Mouse (Mus musculus) forebrain, embryonic 15.5 days (tissue): ENCODE results near the gene Siah1a. TPM values are rescaled to one million over a fixed set of nuclear protein-coding genes. Genes with fewer than 3 reads are reported as not detected.
A peak's percentile ranks its signal among the peaks of the same experiment; 100 is the strongest.

Source experiments
- ATAC-seq: fragments of 200-750 bp; cut with Nextera tagmentation; replicated peaks from 2 replicates; pipeline ENCODE4 v1.8.0; 2017; ENCODE audit warnings: mild to moderate bottlenecking, moderate TSS enrichment, moderate library complexity
- H3K27ac ChIP-seq: fragments of 300-500 bp; sonication (generic); replicated peaks from 2 replicates; pipeline ENCODE4 v1.5.1; 2015; ENCODE audit warnings: mild to moderate bottlenecking, inconsistent platforms
- H3K27me3 ChIP-seq: fragments of 300-500 bp; sonication (generic); 2 replicates; pipeline ENCODE4 v1.6.1; 2015; ENCODE audit warnings: inconsistent platforms
- H3K36me3 ChIP-seq: fragments of 300-500 bp; sonication (generic); 2 replicates; pipeline ENCODE4 v1.6.1; 2015; ENCODE audit warnings: mild to moderate bottlenecking, inconsistent platforms
- H3K4me1 ChIP-seq: fragments of 300-500 bp; sonication (generic); 2 replicates; pipeline ENCODE4 v1.6.1; 2015; ENCODE audit warnings: inconsistent platforms
- H3K4me2 ChIP-seq: fragments of 300-500 bp; sonication (generic); replicated peaks from 2 replicates; pipeline ENCODE4 v1.6.1; 2015; ENCODE audit warnings: mild to moderate bottlenecking, inconsistent platforms
- H3K4me3 ChIP-seq: fragments of 300-500 bp; sonication (generic); 2 replicates; pipeline ENCODE4 v1.5.1; 2015; ENCODE audit warnings: mild to moderate bottlenecking, inconsistent platforms
- H3K9ac ChIP-seq: fragments of 300-500 bp; sonication (generic); replicated peaks from 2 replicates; pipeline ENCODE4 v1.6.1; 2015; ENCODE audit warnings: mild to moderate bottlenecking, inconsistent platforms
- H3K9me3 ChIP-seq: fragments of 300-500 bp; sonication (generic); 2 replicates; pipeline ENCODE4 v1.6.1; 2016; ENCODE audit warnings: inconsistent platforms
- WGBS: fragments of 180-500 bp; shearing (Covaris S2); methylation state at CpG from one replicate; pipeline ENCODE4 v1.1.7; 2015; ENCODE audit warnings: mixed read lengths; 5-methylcytosine and 5-hydroxymethylcytosine counted together
- polyA plus RNA-seq: library from polyadenylated mRNA; unstranded; fragments of >200 nt; fragmentation: Nextera tagmentation; extraction: Ambion mirVana; gene quantifications from 2 replicates; pipeline ENCODE4 v1.2.1, GENCODE M21; 2015

Gene Siah1a
- polyA plus RNA-seq, 1 experiment from 2014 or later, result 112 TPM

DNA sequence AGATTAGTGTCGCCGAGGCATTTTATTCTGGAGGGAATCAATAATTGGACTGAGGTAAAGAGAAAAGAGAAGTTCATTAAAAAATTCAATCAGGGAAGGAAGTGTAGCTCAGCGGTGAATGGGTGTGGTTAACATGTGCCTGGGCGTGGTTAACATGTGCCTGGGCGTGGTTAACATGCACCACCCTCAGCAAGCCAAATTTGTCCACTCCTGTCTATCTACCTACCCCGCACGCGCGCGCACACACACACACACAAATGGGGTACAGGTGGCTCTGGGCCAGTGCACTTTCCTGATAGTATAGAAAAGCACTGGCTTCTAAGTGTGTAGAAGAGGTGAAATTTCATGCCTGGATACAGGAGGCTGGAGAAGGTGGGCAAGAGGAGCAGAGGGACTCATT is 19.4 kb upstream of the Siah1a start:
- no peak for ATAC-seq
- Histone ChIP-seq H3K27ac (no peak overlapping the region), H3K9ac (no peak overlapping the region), H3K4me2 (no peak overlapping the region), H3K9me3 (no peaks in the 10 kb centered on the region), H3K4me3 (no peak overlapping the region), H3K27me3 (no peaks in the 10 kb centered on the region), H3K36me3 (no peaks in the 10 kb centered on the region), H3K4me1 (no peaks in the 10 kb centered on the region)
- WGBS, result 92% methylated on average over 10 of the region's 10 CpGs

DNA sequence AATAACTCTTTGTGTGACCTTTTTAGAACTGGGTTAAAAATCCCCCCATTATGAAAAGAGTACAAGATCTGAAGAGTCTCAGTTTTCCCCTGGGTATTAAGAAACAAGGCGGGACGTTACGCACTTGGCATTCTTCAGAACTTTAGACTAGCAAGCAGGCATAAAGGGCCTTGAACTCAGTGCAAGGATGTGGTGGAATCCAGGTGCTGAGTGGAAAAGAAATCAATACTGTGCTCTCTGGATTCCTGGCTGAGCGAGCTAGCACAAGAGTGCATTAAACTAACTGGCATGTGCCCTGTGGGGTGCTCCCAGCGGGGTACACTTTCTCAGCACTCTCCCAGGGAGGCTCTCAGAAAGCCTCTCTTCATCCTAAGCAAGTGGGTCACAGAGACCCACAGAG is 17.1 kb upstream of the Siah1a start:
- H3K27ac ChIP-seq, result no peak overlapping the region
- no peaks in the 10 kb centered on the region for H3K36me3 ChIP-seq
- no peak overlapping the region for H3K4me3 ChIP-seq
- ATAC-seq, result no peak
- 40% methylated on average over 5 of the region's 5 CpGs for WGBS
- no peaks in the 10 kb centered on the region for H3K27me3 ChIP-seq
- no peaks in the 10 kb centered on the region for H3K4me1 ChIP-seq
- no peak overlapping the region for H3K9ac ChIP-seq
- H3K9me3 ChIP-seq, result no peaks in the 10 kb centered on the region
- no peak overlapping the region for H3K4me2 ChIP-seq

DNA sequence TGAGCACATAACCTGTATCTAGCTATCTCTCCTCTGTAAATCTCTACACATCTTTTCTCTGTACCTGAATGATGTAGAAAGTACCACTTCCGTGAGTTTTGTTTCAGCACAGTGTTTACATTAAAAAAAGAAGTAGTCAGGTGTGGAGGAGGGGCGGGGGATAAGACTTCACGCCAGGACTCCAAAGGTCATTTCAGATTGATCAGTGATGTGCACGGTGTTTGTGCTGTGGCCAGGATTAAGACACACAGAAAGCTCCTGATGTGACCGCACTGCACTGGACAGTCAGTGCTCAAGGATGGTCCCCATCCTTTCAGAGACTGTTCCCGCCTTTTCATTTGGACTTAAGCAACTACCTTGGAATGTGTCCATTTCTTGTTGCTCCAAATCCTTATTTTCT is 15.0 kb upstream of the Siah1a start:
- ATAC-seq, result no peak
- Histone ChIP-seq H3K27ac (no peak overlapping the region), H3K27me3 (no peaks in the 10 kb centered on the region), H3K4me3 (no peak overlapping the region), H3K4me2 (no peak overlapping the region), H3K9me3 (no peaks in the 10 kb centered on the region), H3K36me3 (no peaks in the 10 kb centered on the region), H3K4me1 (peaks cover 9% of the 10 kb centered on the region), H3K9ac (no peak overlapping the region)
- 51% methylated on average over 6 of the region's 6 CpGs for WGBS

DNA sequence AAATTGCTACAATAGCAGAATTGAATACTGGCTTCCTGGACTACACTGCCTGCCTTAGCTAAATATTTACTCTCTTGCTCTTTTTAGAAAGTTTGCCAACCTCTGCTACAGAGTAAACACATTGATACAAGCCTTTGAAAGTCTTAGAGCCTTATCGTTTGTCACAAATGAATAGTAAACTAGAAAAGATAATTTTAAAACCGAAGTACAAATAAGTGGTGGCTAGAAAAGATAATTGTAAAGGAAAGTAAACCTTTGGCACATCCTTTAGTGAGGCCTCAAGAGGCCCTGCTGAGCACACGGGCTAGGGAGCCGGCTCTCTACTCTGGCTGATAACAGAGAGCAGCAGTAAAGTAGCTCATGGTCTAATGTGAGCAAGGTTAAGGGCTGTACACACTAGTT is 13.4 kb upstream of the Siah1a start:
- ATAC-seq, result no peak
- Histone ChIP-seq H3K4me2 (no peak overlapping the region), H3K4me1 (peaks cover 9% of the 10 kb centered on the region), H3K27ac (no peak overlapping the region), H3K36me3 (no peaks in the 10 kb centered on the region), H3K27me3 (no peaks in the 10 kb centered on the region), H3K9ac (no peak overlapping the region), H3K4me3 (no peak overlapping the region), H3K9me3 (no peaks in the 10 kb centered on the region)
- 60% methylated on average over 4 of the region's 4 CpGs for WGBS

DNA sequence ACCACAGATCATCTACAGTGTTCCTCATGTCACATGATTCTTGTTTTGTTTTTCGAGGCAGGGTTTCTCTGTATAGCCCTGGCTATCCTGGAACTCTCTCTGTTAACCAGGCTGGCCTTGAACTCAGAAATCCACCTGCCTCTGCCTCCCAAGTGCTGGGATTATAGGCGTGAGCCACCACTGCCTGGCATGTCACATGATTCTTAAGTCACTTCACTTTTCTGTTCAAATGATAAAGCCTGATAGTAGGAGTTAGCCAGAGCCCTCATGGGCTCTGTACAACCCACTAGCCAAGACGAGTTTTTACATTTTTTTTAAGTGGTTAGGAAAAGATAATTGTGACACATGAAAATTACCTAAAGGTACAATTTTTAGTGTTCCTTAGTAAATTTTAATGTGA is 12.9 kb upstream of the Siah1a start:
- no peak for ATAC-seq
- 77% methylated on average over 3 of the region's 3 CpGs for WGBS
- no peak overlapping the region for H3K4me3 ChIP-seq
- H3K9me3 ChIP-seq, result no peaks in the 10 kb centered on the region
- H3K27me3 ChIP-seq, result no peaks in the 10 kb centered on the region
- no peak overlapping the region for H3K4me2 ChIP-seq
- peaks cover 9% of the 10 kb centered on the region for H3K4me1 ChIP-seq
- H3K36me3 ChIP-seq, result no peaks in the 10 kb centered on the region
- H3K9ac ChIP-seq, result no peak overlapping the region
- no peak overlapping the region for H3K27ac ChIP-seq

DNA sequence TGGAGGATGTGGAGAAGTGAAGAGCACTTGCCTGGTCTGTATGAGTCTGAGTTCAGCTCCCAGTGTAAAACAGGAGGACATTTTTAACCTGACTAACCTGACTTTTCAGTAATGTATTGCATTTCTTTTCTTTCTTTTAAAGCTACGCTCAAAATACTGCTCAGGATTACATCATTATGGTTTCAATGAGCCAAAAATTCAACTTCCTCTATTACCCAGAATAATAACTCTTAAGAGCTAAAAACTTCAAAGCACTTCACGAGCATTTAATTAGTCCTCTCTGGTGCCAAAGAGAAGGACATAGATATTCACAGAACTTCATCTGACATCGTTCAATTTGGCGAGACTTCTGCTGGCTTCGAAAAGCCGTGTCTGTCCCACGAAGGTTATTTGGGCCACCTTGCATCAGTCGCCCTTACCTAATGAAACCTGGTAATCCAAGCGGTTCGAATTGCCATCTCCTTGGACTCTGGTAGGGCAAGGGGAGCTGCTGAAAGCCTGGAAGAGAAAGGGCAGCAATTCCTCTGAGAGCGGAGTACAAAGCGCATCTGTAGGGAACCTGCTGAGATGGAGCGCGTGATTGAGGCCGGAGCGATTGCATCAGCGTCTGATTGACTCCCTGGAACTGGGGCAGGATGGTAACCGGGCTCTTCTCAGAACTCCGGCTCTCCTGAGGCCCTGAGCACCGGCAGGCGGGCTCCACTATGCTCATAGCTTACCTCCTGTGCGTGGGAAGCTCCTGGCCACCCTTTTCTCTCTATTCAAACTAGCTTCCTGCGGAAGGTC is 11.4 kb upstream of the Siah1a start:
- no peaks in the 10 kb centered on the region for H3K27me3 ChIP-seq
- no peaks in the 10 kb centered on the region for H3K36me3 ChIP-seq
- ATAC-seq, result no peak
- no peak overlapping the region for H3K27ac ChIP-seq
- H3K4me1 ChIP-seq, result peaks cover 9% of the 10 kb centered on the region
- H3K4me3 ChIP-seq, result peak overlapping the region; percentile 15; the same call in 1 of the 2 replicates
- H3K9ac ChIP-seq, result peak overlapping the region; percentile 28; the same call in 1 of the 2 replicates
- WGBS, result 9% methylated on average over 23 of the region's 23 CpGs
- no peaks in the 10 kb centered on the region for H3K9me3 ChIP-seq
- H3K4me2 ChIP-seq, result peak overlapping the region; percentile 38

DNA sequence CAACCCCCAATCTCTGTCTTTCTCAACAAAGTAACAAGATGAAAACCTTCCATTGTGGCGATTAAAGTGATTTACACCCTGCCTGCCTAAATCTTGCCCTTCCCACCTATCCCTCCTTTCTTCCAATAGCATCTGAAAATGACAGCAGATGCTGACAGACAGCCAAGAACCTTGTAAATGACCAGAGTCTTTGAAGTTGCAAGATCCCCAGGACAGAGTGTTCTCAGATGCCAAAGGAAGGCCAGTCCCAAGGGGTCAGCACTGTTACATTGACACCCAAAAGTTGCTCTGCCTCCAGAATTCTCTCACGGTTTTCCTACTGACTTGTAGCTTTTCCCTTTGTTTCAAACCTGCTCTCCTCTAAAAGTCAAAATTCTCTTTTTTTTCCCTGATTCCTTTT is 4.1 kb upstream of the Siah1a start:
- 67% methylated on average over 2 of the region's 2 CpGs for WGBS

DNA sequence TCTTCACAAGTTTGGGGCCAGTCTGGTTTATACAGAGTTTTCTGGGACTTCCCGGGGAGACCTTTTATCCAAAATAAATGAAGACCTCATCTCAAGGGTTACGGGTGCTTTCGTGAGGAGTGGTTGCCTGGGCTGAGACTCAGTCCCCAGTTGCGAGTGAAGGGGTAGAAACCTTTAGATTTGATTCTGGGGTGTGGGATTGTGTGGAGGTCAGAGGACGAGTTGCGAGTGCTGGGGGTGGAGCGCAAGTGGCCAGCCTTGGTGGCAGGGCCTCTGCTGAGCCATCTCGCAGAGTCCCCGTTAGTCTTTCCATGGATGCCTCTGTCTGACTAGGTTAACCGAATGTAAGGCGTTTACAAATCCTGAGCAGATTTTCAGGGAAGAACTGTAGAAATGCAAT is 777 bp upstream of the Siah1a start:
- Histone ChIP-seq H3K4me2 (peak overlapping the region; percentile 71), H3K9ac (peak overlapping the region; percentile 94), H3K27me3 (no peaks in the 10 kb centered on the region), H3K9me3 (no peaks in the 10 kb centered on the region), H3K4me1 (peaks cover 39% of the 10 kb centered on the region), H3K4me3 (peak overlapping the region; percentile 72), H3K36me3 (no peaks in the 10 kb centered on the region), H3K27ac (peak overlapping the region; percentile 94)
- 1% methylated on average over 11 of the region's 11 CpGs for WGBS
- ATAC-seq, result peak; percentile 20; the same call in 1 of the 2 replicates

More for the DNA sequence above, 4.1 kb upstream of the Siah1a start:
- Histone ChIP-seq H3K9me3 (no peaks in the 10 kb centered on the region), H3K4me1 (peaks cover 9% of the 10 kb centered on the region), H3K9ac (no peak overlapping the region), H3K36me3 (no peaks in the 10 kb centered on the region), H3K4me2 (no peak overlapping the region), H3K4me3 (no peak overlapping the region), H3K27me3 (no peaks in the 10 kb centered on the region), H3K27ac (no peak overlapping the region)
- no peak for ATAC-seq

DNA sequence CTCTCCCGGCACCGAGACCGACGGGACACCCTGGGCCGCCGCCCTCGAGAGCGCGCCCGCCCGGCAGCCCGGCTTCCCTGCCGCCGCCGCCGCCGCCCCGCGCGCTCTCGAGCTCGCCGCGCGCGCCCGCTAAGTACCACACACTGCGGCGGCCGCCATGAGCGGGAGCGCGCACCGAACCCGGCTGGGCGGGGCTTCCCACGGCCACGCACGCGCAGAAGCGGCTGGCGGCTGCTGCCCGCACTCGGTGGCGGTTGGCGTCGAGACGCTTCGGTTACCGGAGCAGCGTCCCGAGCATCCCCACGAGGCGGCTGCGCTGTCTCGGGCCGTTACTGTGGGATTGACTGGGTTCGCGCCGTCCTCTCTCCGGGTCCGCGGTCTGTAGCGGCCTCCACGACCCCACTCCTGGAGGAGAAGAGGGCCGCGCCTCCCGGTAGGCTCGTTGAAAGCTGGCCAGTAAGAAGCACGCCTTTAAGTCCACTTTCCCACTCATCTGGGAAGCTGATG is 254 bp upstream of the Siah1a start:
- Histone ChIP-seq H3K4me1 (peaks cover 42% of the 10 kb centered on the region), H3K4me3 (peak overlapping the region; percentile 72), H3K27ac (peak overlapping the region; percentile 94), H3K36me3 (no peaks in the 10 kb centered on the region), H3K27me3 (no peaks in the 10 kb centered on the region), H3K9ac (peak overlapping the region; percentile 94), H3K4me2 (peak overlapping the region; percentile 71), H3K9me3 (no peaks in the 10 kb centered on the region)
- peak; percentile 84 for ATAC-seq
- under 1% methylated on average over 70 of the region's 70 CpGs for WGBS

DNA sequence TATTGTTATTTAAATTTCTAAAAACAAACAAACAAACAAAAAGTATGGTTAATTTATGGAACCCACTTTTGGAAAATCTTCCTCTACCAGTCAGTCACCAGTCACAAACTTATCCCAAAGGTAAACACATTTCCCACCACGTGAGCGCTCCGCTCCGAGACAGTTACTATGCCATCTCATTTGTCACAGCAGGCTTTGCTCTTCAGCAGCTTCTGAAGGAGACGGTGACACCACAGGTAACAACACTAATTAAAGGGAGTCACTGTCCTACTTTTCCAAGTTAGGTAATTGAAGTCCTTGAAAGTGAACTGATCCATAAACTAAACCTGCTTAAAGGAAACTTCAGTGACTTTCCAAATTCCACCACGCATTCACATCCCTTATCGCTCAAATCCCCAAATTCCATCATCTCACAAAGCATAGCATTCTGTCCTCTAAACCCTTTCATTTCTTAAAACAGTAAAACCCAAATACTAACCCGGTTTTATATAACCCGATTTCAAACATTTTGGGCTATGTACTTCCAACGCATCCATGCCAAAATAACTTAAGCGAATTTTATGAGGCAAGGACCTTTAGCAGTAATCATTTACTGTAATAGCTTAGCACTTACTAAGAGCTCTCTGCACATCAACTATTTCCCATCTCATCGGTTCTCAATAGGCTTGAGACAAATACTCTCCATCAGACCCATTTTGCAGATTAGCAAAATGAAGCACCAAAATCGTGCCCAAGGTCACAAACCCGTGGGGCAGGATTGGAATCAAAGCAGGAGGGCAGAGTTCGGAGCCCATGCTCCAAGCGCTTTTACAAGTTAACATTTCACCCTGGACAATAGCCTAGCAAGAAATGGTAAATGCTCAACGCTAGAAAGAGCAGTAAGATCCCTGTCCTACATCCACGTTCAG is 1.2 kb downstream of the Siah1a start:
- no peaks in the 10 kb centered on the region for H3K36me3 ChIP-seq
- 3% methylated on average over 18 of the region's 18 CpGs for WGBS

DNA sequence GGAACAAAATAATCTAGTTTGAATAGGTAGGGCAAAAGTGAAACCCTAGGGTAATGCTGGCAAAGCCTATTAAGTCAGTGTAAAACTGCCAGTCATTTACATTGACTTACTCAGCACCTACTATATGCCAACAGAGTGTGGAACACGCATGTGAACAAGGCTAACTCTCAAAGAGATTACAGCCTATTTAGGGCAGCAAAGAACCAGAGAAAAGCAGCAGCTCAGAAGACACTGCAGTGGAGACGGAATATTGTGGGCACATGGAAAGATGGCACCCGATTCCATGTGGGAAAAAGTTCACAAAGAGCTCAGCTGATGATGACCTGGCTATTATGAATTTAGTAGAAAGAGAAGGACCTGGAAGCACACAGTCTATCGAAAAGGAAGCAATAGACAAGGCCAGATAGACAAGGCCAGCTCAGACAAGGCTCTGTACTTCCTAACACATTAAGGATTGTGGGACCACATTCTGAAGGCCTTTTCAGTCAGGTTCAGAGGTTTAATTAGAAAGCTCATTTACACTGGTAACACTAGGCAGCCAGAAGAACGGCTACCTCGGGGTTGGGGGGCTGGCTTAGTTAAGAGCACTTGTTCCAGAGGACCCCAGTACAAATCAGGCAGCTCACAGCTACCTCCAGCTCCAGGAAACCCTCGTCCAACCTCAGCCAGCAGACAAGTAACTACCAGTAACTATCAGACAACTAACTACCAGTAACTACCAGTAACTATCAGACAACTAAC is 3.0 kb downstream of the Siah1a start:
- H3K27me3 ChIP-seq, result no peaks in the 10 kb centered on the region
- H3K9ac ChIP-seq, result no peak overlapping the region
- ATAC-seq, result no peak
- peaks cover 42% of the 10 kb centered on the region for H3K4me1 ChIP-seq
- peak overlapping the region; percentile 22; the same call in 1 of the 2 replicates for H3K4me2 ChIP-seq
- 51% methylated on average over 7 of the region's 7 CpGs for WGBS
- no peaks in the 10 kb centered on the region for H3K36me3 ChIP-seq
- no peaks in the 10 kb centered on the region for H3K9me3 ChIP-seq
- no peak overlapping the region for H3K27ac ChIP-seq
- no peak overlapping the region for H3K4me3 ChIP-seq

More for the DNA sequence above, 1.2 kb downstream of the Siah1a start:
- peak overlapping the region; percentile 68 for H3K4me2 ChIP-seq
- H3K9ac ChIP-seq, result peak overlapping the region; percentile 94
- peak overlapping the region; percentile 72 for H3K4me3 ChIP-seq
- H3K27ac ChIP-seq, result peak overlapping the region; percentile 94
- H3K4me1 ChIP-seq, result peaks cover 42% of the 10 kb centered on the region
- no peaks in the 10 kb centered on the region for H3K27me3 ChIP-seq
- no peak for ATAC-seq
- no peaks in the 10 kb centered on the region for H3K9me3 ChIP-seq
